Mouse (Mus musculus): ENCODE results near the gene Mtf1. TPM values are rescaled to one million over a fixed set of nuclear protein-coding genes. Genes with fewer than 3 reads are reported as not detected.

The Mtf1 gene
- polyA plus RNA-seq, 1 experiment from 2014 or later: 10.3 TPM

GRCm38 (mm10) chr4:124894508-124895428 is 92.9 kb downstream of the Mtf1 start:
- H3K4me2 ChIP-seq: peak overlapping the region; percentile 77
- WGBS: 3% methylated on average over 74 of the region's 83 CpGs

GRCm38 (mm10) chr4:124898428-124898827 is 96.5 kb downstream of the Mtf1 start:
- Histone ChIP-seq H3K9ac (no peak overlapping the region), H3K36me3 (no peaks in the 10 kb centered on the region), H3K4me1 (peaks cover 7% of the 10 kb centered on the region), H3K27ac (replicated peaks) (no peak overlapping the region), H3K4me2 (no peak overlapping the region), H3K27me3 (replicated peaks) (peaks cover 86% of the 10 kb centered on the region), H3K4me3 (no peak overlapping the region), H3K9me3 (no peaks in the 10 kb centered on the region)
- no peak for ATAC-seq (ENCODE audit: extremely low read depth, insufficient number of reproducible peaks, low FRiP score, low TSS enrichment)
- 56% methylated on average over 10 of the region's 10 CpGs for WGBS

More at GRCm38 (mm10) chr4:124894508-124895428, 92.9 kb downstream of the Mtf1 start:
- Histone ChIP-seq H3K36me3 (no peaks in the 10 kb centered on the region), H3K4me3 (peak overlapping the region; percentile 55), H3K27me3 (replicated peaks) (peaks cover 95% of the 10 kb centered on the region), H3K9me3 (no peaks in the 10 kb centered on the region), H3K4me1 (peaks cover 7% of the 10 kb centered on the region), H3K9ac (peak overlapping the region; percentile 68), H3K27ac (replicated peaks) (no peak overlapping the region)
- no peak for ATAC-seq (ENCODE audit: extremely low read depth, insufficient number of reproducible peaks, low FRiP score, low TSS enrichment)

Other genes starting within 250 kb of the Mtf1 start
- gene 3100002H09Rik, start 191.3 kb upstream of the Mtf1 start, polyA plus RNA-seq (2015; fragmentation: Nextera tagmentation; extraction: Ambion mirVana): 0.17 TPM in 1 of 2 replicates, not detected in the other
- gene Pou3f1, start 145.3 kb upstream of the Mtf1 start, polyA plus RNA-seq (2015; fragmentation: Nextera tagmentation; extraction: Ambion mirVana): 0.15 and 0.28 TPM in 2 replicates
- 48.9 and 50.6 TPM in 2 replicates for gene Utp11, start 108.5 kb upstream of the Mtf1 start, polyA plus RNA-seq (2015; fragmentation: Nextera tagmentation; extraction: Ambion mirVana)
- 6.7 and 7.4 TPM in 2 replicates for gene Fhl3, start 101.4 kb upstream of the Mtf1 start, polyA plus RNA-seq (2015; fragmentation: Nextera tagmentation; extraction: Ambion mirVana)
- 92.4 and 96.2 TPM in 2 replicates for gene Sf3a3, start 87.3 kb upstream of the Mtf1 start, polyA plus RNA-seq (2015; fragmentation: Nextera tagmentation; extraction: Ambion mirVana)
- 14.1 and 17.6 TPM in 2 replicates for gene Inpp5b, start 60.3 kb upstream of the Mtf1 start, polyA plus RNA-seq (2015; fragmentation: Nextera tagmentation; extraction: Ambion mirVana)
- gene Yrdc, start 48.6 kb downstream of the Mtf1 start, polyA plus RNA-seq (2015; fragmentation: Nextera tagmentation; extraction: Ambion mirVana): 21.1 and 25.1 TPM in 2 replicates
- gene 1110065P20Rik, start 49.1 kb downstream of the Mtf1 start, polyA plus RNA-seq (2015; fragmentation: Nextera tagmentation; extraction: Ambion mirVana): 45.8 and 46.6 TPM in 2 replicates
- 0.15 TPM in 1 of 2 replicates, not detected in the other for gene Maneal, start 60.1 kb downstream of the Mtf1 start, polyA plus RNA-seq (2015; fragmentation: Nextera tagmentation; extraction: Ambion mirVana)
- 0.05 TPM in 1 of 2 replicates, not detected in the other for gene Epha10, start 78.8 kb downstream of the Mtf1 start, polyA plus RNA-seq (2015; fragmentation: Nextera tagmentation; extraction: Ambion mirVana)
- gene 9930104L06Rik, start 134.9 kb downstream of the Mtf1 start, polyA plus RNA-seq (2015; fragmentation: Nextera tagmentation; extraction: Ambion mirVana): 10.0 and 10.5 TPM in 2 replicates
- 111 and 113 TPM in 2 replicates for gene Cdca8, start 137.2 kb downstream of the Mtf1 start, polyA plus RNA-seq (2015; fragmentation: Nextera tagmentation; extraction: Ambion mirVana)
- 7.3 and 9.1 TPM in 2 replicates for gene Rspo1, start 184.3 kb downstream of the Mtf1 start, polyA plus RNA-seq (2015; fragmentation: Nextera tagmentation; extraction: Ambion mirVana)
- 54.8 and 56.4 TPM in 2 replicates for gene Gnl2, start 214.5 kb downstream of the Mtf1 start, polyA plus RNA-seq (2015; fragmentation: Nextera tagmentation; extraction: Ambion mirVana)

Data from heart, embryonic 13.5 days (tissue).